In genomic region chr2:33641859-33642571, GRCm38 (mm10) we compare ENCODE assay signal across 10 mouse cellular contexts. TPM values are rescaled to one million over a fixed set of nuclear protein-coding genes. Genes with fewer than 3 reads are reported as not detected.
DNase-seq lines count a peak whose midpoint lies in the region; ATAC-seq lines count a peak whose summit lies in the region.
"Had no signal": no experiment of that assay in that cellular context is flagged by ENCODE, and none has a peak within 500 bp of the region (broad histone marks: within the 10 kb centered on the region; RNA-seq: fewer than 3 reads in every experiment).

No protein-coding gene starts in this region.

- no peaks in the 10 kb centered on the region for H3K9me3 ChIP-seq in heart, embryonic 14.5 days (ENCODE audit: control insufficient read depth, low read length)
- no peaks in the 10 kb centered on the region for H3K9me3 ChIP-seq in hindbrain, embryonic 14.5 days (ENCODE audit: control insufficient read depth, low read length)
- no peaks in the 10 kb centered on the region for H3K9me3 ChIP-seq in midbrain, embryonic 11.5 days (ENCODE audit: control insufficient read depth, low read length)

- peak overlapping the region in 1 of 2 experiments; percentile 20; a peak in 2 of 4 replicates for H3K4me3 ChIP-seq in heart, embryonic 14.5 days (ENCODE audit: control insufficient read depth in 1 of 2, insufficient read depth in 1 of 2, low read depth in 1 of 2, low read length in 2 of 2)
- peak overlapping the region; percentile 30 for H3K4me3 ChIP-seq in hindbrain, embryonic 14.5 days (replicated peaks; ENCODE audit: low read length)
- peak overlapping the region; percentile 43 for H3K4me3 ChIP-seq in midbrain, embryonic 11.5 days (ENCODE audit: low read depth, low read length)

- intact Hi-C loops in heart, postnatal 14 days (cut with DNase I), result loop anchor here (2.0 kb wide), 2 partner anchors 73 to 155 kb away; no protein-coding TSS in a partner anchor

- peaks cover 99% of the 10 kb centered on the region for H3K27me3 ChIP-seq in heart, embryonic 14.5 days (ENCODE audit: control insufficient read depth, insufficient read depth, low read length)
- H3K27me3 ChIP-seq in hindbrain, embryonic 14.5 days (ENCODE audit: control insufficient read depth, insufficient read depth, low read length), result peaks cover 88% of the 10 kb centered on the region
- H3K27me3 ChIP-seq in midbrain, embryonic 11.5 days (ENCODE audit: control insufficient read depth, insufficient read depth, low read length), result peaks cover 100% of the 10 kb centered on the region

- no peak for DNase-seq in heart, postnatal 14 days
- peak; percentile 60 for DNase-seq in embryo, embryonic 11 days
- DNase-seq in hindbrain, embryonic 14.5 days (ENCODE audit: low spot score), result no peak
- DNase-seq in midbrain, embryonic 11.5 days (ENCODE audit: low spot score, missing footprints), result peak; percentile 97
- DNase-seq in gastrocnemius, postnatal 10 days, result no peak
- no peak for DNase-seq in testis, postnatal 14 days (ENCODE audit: low spot score)
- DNase-seq in frontal cortex, postnatal 14 days (ENCODE audit: low spot score in 2 of 2), result no peak
- DNase-seq: gastrocnemius, postnatal 25 days; thymus, postnatal 36 days had no signal

- peak overlapping the region; percentile 46 for H3K4me2 ChIP-seq in heart, embryonic 14.5 days (ENCODE audit: low read length)
- H3K4me2 ChIP-seq in hindbrain, embryonic 14.5 days (replicated peaks), result peak overlapping the region; percentile 52
- peak overlapping the region; percentile 49 for H3K4me2 ChIP-seq in midbrain, embryonic 11.5 days

- peaks cover 2 to 21% of the 10 kb centered on the region in 2 experiments; a peak in 3 of 4 replicates for H3K4me1 ChIP-seq in heart, embryonic 14.5 days (ENCODE audit: control insufficient read depth in 2 of 2, insufficient read depth in 2 of 2, low read length in 2 of 2)
- no peaks in the 10 kb centered on the region for H3K4me1 ChIP-seq in hindbrain, embryonic 14.5 days (replicated peaks; ENCODE audit: control insufficient read depth, insufficient read depth, low read length)
- H3K4me1 ChIP-seq in midbrain, embryonic 11.5 days (ENCODE audit: control insufficient read depth, insufficient read depth, low read length), result peaks cover 17% of the 10 kb centered on the region

- H3K36me3 ChIP-seq in heart, embryonic 14.5 days (ENCODE audit: control insufficient read depth, insufficient read depth, low read length), result no peaks in the 10 kb centered on the region
- H3K36me3 ChIP-seq in hindbrain, embryonic 14.5 days (replicated peaks; ENCODE audit: control insufficient read depth, insufficient read depth), result no peaks in the 10 kb centered on the region
- H3K36me3 ChIP-seq in midbrain, embryonic 11.5 days (ENCODE audit: control insufficient read depth, insufficient read depth, low read length), result no peaks in the 10 kb centered on the region

- H3K9ac ChIP-seq in heart, embryonic 14.5 days (ENCODE audit: low read length), result no peak overlapping the region
- H3K9ac ChIP-seq in hindbrain, embryonic 14.5 days, result peak overlapping the region; percentile 65
- H3K9ac ChIP-seq in midbrain, embryonic 11.5 days (ENCODE audit: low read length), result peak overlapping the region; percentile 51

- WGBS in heart, embryonic 14.5 days, result under 1% methylated on average over 41 of the region's 41 CpGs
- WGBS in hindbrain, embryonic 14.5 days, result under 1% methylated on average over 41 of the region's 41 CpGs
- WGBS in midbrain, embryonic 11.5 days, result under 1% methylated on average over 39 of the region's 41 CpGs

- H3K27ac ChIP-seq in heart, embryonic 14.5 days (replicated peaks in 1 of 2; ENCODE audit: control insufficient read depth in 1 of 2, insufficient read depth in 1 of 2, low read depth in 2 of 2, low read length in 2 of 2), result no peak overlapping the region
- peak overlapping the region; percentile 84 for H3K27ac ChIP-seq in hindbrain, embryonic 14.5 days
- peak overlapping the region; percentile 53; the same call in 1 of the 2 replicates for H3K27ac ChIP-seq in midbrain, embryonic 11.5 days (ENCODE audit: low read depth, low read length)

- ATAC-seq in heart, embryonic 14.5 days (ENCODE audit: insufficient number of reproducible peaks, insufficient read depth, low FRiP score, low read depth), result no peak
- no peak for ATAC-seq in hindbrain, embryonic 14.5 days (ENCODE audit: low FRiP score)
- ATAC-seq in midbrain, embryonic 11.5 days (ENCODE audit: low FRiP score), result 0 out of 2 replicates have a peak, but pooled peaks have one; percentile 3

RNA-seq across cellular contexts. Expression of gene Lmx1b, which starts 1.7 kb away (rescaled TPM):
- polyA plus RNA-seq in heart, embryonic 14.5 days (2014; fragmentation: Nextera tagmentation; extraction: Ambion mirVana), result 0.07 TPM in 1 of 2 replicates, not detected in the other
- under 1 TPM; 0.05 to 0.38 TPM for total RNA-seq in heart, postnatal 14 days (2021)
- polyA plus RNA-seq in hindbrain, embryonic 14.5 days (2014; fragmentation: Nextera tagmentation; extraction: Ambion mirVana), result 6.7 and 8.7 TPM in 2 replicates
- 2.0 and 2.2 TPM in 2 replicates for polyA plus RNA-seq in midbrain, embryonic 11.5 days (2014; fragmentation: Nextera tagmentation; extraction: Ambion mirVana)
- under 1 TPM; 0.35 to 0.45 TPM for total RNA-seq in gastrocnemius, postnatal 10 days (2021)

Comparison
In these comparisons a context has a peak if more than half of its experiments do, and no peak if none do; other contexts are left out.
1. H3K27ac ChIP-seq: peak in hindbrain, embryonic 14.5 days (single experiment) and midbrain, embryonic 11.5 days (single experiment); none in heart, embryonic 14.5 days (0 of 2).
2. DNase-seq: peak in embryo, embryonic 11 days (single experiment) and midbrain, embryonic 11.5 days (single experiment); none in heart, postnatal 14 days (0 of 2), hindbrain, embryonic 14.5 days (single experiment), gastrocnemius, postnatal 10 days (single experiment), testis, postnatal 14 days (single experiment) and frontal cortex, postnatal 14 days (0 of 2).
3. Peak in every context shown above with its lines, with median percentiles within 50 percentile points of each other: H3K4me2 ChIP-seq.